Mouse (Mus musculus): ENCODE measurements at regions not wholly inside any gene's neighbourhood (a gene's known extent, or its start where the extent isn't known, plus 50 kb on each side); places are given as distances from the start of the nearest gene placed in this dataset.

GRCm38 (mm10) chr3:52785595-52785994 lies 231.4 kb downstream of the Cog6 start:
- no peaks in the 10 kb centered on the region for H3K27me3 ChIP-seq (ENCODE audit: control insufficient read depth, insufficient read depth, low read length)
- no peak overlapping the region for H3K4me3 ChIP-seq (replicated peaks; ENCODE audit: insufficient read depth, low read depth, low read length)
- WGBS, result 60% methylated on average over 1 of the region's 1 CpGs
- DNase-seq, result no peak
- no peak overlapping the region for H3K27ac ChIP-seq (ENCODE audit: insufficient read depth, low read length)
- no peaks in the 10 kb centered on the region for H3K4me1 ChIP-seq (ENCODE audit: control insufficient read depth, insufficient read depth, low read length)
- TF ChIP-seq POLR2A (IDR thresholded peaks at IDR 0.05; ENCODE audit: borderline replicate concordance, insufficient read depth, low read length) (no peak), CTCF (IDR thresholded peaks at IDR 0.05; ENCODE audit: borderline replicate concordance, insufficient read depth, low read depth, low read length) (no peak)

DNA sequence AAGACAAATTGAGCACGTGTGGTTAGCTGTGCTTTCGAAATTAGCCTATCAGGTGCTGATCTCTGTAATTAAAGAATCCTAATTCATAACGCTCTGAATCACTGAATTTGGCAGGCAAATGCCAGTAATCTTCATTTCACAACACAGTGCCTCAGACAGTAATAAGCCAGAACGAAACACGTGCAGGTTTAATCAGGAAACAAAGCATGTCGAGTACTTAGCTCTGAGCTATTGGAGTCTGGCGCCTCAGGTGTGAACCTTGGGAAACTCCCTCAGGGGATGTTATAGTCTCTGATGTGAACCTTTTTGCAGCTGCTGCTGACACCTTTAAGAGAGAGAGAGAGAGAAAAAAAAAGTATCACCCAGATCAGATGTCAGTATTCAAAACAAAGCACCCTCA lies 232.6 kb downstream of the Cog6 start:
- Histone ChIP-seq H3K27ac (ENCODE audit: insufficient read depth, low read length) (no peak overlapping the region), H3K4me3 (replicated peaks; ENCODE audit: insufficient read depth, low read depth, low read length) (no peak overlapping the region), H3K27me3 (ENCODE audit: control insufficient read depth, insufficient read depth, low read length) (no peaks in the 10 kb centered on the region), H3K4me1 (ENCODE audit: control insufficient read depth, insufficient read depth, low read length) (no peaks in the 10 kb centered on the region)
- 35% methylated on average over 7 of the region's 7 CpGs for WGBS
- no peak for DNase-seq
- TF ChIP-seq POLR2A (IDR thresholded peaks at IDR 0.05; ENCODE audit: borderline replicate concordance, insufficient read depth, low read length) (no peak), CTCF (IDR thresholded peaks at IDR 0.05; ENCODE audit: borderline replicate concordance, insufficient read depth, low read depth, low read length) (no peak)

- TF ChIP-seq CTCF (IDR thresholded peaks at IDR 0.05; ENCODE audit: borderline replicate concordance, insufficient read depth, low read depth, low read length), result no peak
- no peak for TF ChIP-seq POLR2A (IDR thresholded peaks at IDR 0.05; ENCODE audit: borderline replicate concordance, insufficient read depth, low read length)
- Histone ChIP-seq H3K4me3 (replicated peaks; ENCODE audit: insufficient read depth, low read depth, low read length) (no peak overlapping the region), H3K27me3 (ENCODE audit: control insufficient read depth, insufficient read depth, low read length) (no peaks in the 10 kb centered on the region), H3K4me1 (ENCODE audit: control insufficient read depth, insufficient read depth, low read length) (no peaks in the 10 kb centered on the region), H3K27ac (ENCODE audit: insufficient read depth, low read length) (no peak overlapping the region)
- WGBS, result 86% methylated on average over 5 of the region's 5 CpGs
- no peak for DNase-seq
These were observed 234.5 kb downstream of the Cog6 start for GRCm38 (mm10) chr3:52782576-52782975.

DNA sequence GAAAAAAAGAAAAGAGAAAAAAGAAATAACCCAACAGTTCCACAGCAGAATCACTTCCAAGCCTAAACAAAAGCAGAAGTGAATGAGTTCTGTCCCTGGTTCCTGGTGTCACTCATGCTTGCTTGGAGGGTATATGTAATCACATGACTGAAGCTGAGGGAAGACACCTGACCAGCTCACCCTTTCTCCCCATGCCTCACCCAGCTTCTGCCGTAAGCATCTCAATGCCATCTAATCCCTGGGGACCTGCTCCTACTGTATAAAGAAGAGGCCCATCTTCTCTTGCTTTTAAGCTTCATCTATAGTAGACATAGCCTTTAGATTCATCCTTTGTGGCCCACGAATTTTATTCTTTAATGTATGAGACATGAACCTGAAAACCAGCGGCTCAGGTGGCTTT lies 235.5 kb downstream of the Cog6 start:
- H3K4me3 ChIP-seq (replicated peaks; ENCODE audit: insufficient read depth, low read depth, low read length), result no peak overlapping the region
- DNase-seq, result no peak
- TF ChIP-seq CTCF (IDR thresholded peaks at IDR 0.05; ENCODE audit: borderline replicate concordance, insufficient read depth, low read depth, low read length), result no peak
- TF ChIP-seq POLR2A (IDR thresholded peaks at IDR 0.05; ENCODE audit: borderline replicate concordance, insufficient read depth, low read length), result no peak
- H3K27me3 ChIP-seq (ENCODE audit: control insufficient read depth, insufficient read depth, low read length), result no peaks in the 10 kb centered on the region
- WGBS, result 81% methylated on average over 3 of the region's 3 CpGs
- no peak overlapping the region for H3K27ac ChIP-seq (ENCODE audit: insufficient read depth, low read length)
- no peaks in the 10 kb centered on the region for H3K4me1 ChIP-seq (ENCODE audit: control insufficient read depth, insufficient read depth, low read length)

DNA sequence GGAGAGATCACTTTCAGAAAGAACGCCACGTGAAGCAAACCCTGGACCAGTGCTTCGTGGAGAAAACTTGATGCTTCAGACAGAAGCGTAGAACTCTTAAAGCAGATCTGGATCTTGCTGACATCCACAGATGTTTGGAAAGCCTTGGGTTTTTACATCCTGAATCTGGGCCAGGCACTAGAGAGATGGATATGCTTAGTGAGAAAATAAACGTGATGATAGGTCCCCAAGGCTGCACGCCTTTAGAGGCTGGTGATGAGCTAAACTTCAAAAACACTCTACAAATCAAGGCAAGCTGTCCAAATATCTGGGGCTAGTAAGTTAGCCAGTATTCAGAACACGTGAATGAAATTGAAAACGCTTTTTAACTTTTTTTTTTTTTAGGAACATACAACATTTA lies 236.7 kb downstream of the Cog6 start:
- H3K4me3 ChIP-seq (replicated peaks; ENCODE audit: insufficient read depth, low read depth, low read length), result no peak overlapping the region
- 86% methylated on average over 8 of the region's 8 CpGs for WGBS
- H3K27me3 ChIP-seq (ENCODE audit: control insufficient read depth, insufficient read depth, low read length), result no peaks in the 10 kb centered on the region
- TF ChIP-seq CTCF (IDR thresholded peaks at IDR 0.05; ENCODE audit: borderline replicate concordance, insufficient read depth, low read depth, low read length) (no peak), POLR2A (IDR thresholded peaks at IDR 0.05; ENCODE audit: borderline replicate concordance, insufficient read depth, low read length) (no peak)
- no peaks in the 10 kb centered on the region for H3K4me1 ChIP-seq (ENCODE audit: control insufficient read depth, insufficient read depth, low read length)
- no peak for DNase-seq
- H3K27ac ChIP-seq (ENCODE audit: insufficient read depth, low read length), result no peak overlapping the region

GRCm38 (mm10) chr3:52775875-52776274 lies 241.2 kb downstream of the Cog6 start:
- TF ChIP-seq CTCF (IDR thresholded peaks at IDR 0.05; ENCODE audit: borderline replicate concordance, insufficient read depth, low read depth, low read length) (no peak), POLR2A (IDR thresholded peaks at IDR 0.05; ENCODE audit: borderline replicate concordance, insufficient read depth, low read length) (no peak)
- 0 out of 2 replicates have a peak, but pooled peaks cover 2% of the 10 kb centered on the region for H3K4me1 ChIP-seq (ENCODE audit: control insufficient read depth, insufficient read depth, low read length)
- no peak overlapping the region for H3K4me3 ChIP-seq (replicated peaks; ENCODE audit: insufficient read depth, low read depth, low read length)
- no peaks in the 10 kb centered on the region for H3K27me3 ChIP-seq (ENCODE audit: control insufficient read depth, insufficient read depth, low read length)
- H3K27ac ChIP-seq (ENCODE audit: insufficient read depth, low read length), result no peak overlapping the region
- 46% methylated on average over 4 of the region's 4 CpGs for WGBS
- DNase-seq, result no peak

- 36% methylated on average over 7 of the region's 7 CpGs for WGBS
- no peak for DNase-seq
- Histone ChIP-seq H3K27ac (ENCODE audit: insufficient read depth, low read length) (no peak overlapping the region), H3K4me1 (ENCODE audit: control insufficient read depth, insufficient read depth, low read length) (0 out of 2 replicates have a peak, but pooled peaks cover 2% of the 10 kb centered on the region), H3K27me3 (ENCODE audit: control insufficient read depth, insufficient read depth, low read length) (no peaks in the 10 kb centered on the region), H3K4me3 (replicated peaks; ENCODE audit: insufficient read depth, low read depth, low read length) (no peak overlapping the region)
- TF ChIP-seq POLR2A (IDR thresholded peaks at IDR 0.05; ENCODE audit: borderline replicate concordance, insufficient read depth, low read length) (no peak), CTCF (IDR thresholded peaks at IDR 0.05; ENCODE audit: borderline replicate concordance, insufficient read depth, low read depth, low read length) (no peak)
These were observed 241.9 kb downstream of the Cog6 start for GRCm38 (mm10) chr3:52775156-52775555.

GRCm38 (mm10) chr3:52774734-52775133 lies 242.3 kb downstream of the Cog6 start:
- WGBS, result 62% methylated on average over 6 of the region's 6 CpGs
- no peak for DNase-seq
- TF ChIP-seq CTCF (IDR thresholded peaks at IDR 0.05; ENCODE audit: borderline replicate concordance, insufficient read depth, low read depth, low read length) (no peak), POLR2A (IDR thresholded peaks at IDR 0.05; ENCODE audit: borderline replicate concordance, insufficient read depth, low read length) (no peak)
- Histone ChIP-seq H3K27me3 (ENCODE audit: control insufficient read depth, insufficient read depth, low read length) (no peaks in the 10 kb centered on the region), H3K4me1 (ENCODE audit: control insufficient read depth, insufficient read depth, low read length) (0 out of 2 replicates have a peak, but pooled peaks cover 2% of the 10 kb centered on the region), H3K27ac (ENCODE audit: insufficient read depth, low read length) (no peak overlapping the region), H3K4me3 (replicated peaks; ENCODE audit: insufficient read depth, low read depth, low read length) (no peak overlapping the region)

Measured in cerebellum, adult 2 months (tissue).